Mouse (Mus musculus) v-Abl transformed pro-B cells (cell line): ENCODE data around the gene Mif4gd.

Experiments
- in situ Hi-C, 2 experiments: fragments of 400-800 bp; cut with MboI; formaldehyde crosslinking; loops; one replicate each; pipeline ENCODE4 v1.15.1; 2025; ENCODE audit not compliant: unreplicated experiment in 2 of 2

Gene Mif4gd

DNA sequence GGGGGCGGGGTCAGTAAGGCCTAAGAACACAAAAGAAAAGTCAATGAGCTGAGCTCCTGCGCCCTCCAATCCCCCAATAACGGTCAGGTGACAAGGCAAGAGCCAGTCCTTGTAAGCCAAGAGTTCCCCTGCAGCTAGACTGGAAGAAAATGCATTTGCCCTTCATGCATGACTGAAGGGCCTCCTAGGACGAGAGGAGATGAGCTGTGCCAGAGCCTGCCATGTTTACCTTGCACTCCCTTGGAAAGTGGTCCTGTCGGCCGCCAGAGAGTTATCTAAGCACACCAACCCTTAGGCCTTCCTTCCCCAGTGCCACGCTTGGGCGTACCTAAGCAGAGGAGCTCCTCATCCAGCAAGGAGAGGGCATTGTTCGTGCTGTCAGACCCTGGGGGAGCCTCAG, 24.8 kb downstream of the Mif4gd start:
- in situ Hi-C loops = no loop called here

- in situ Hi-C loops = no loop called here
Measured at GRCm38 (mm10) chr11:115586403-115586802, 26.4 kb downstream of the Mif4gd start.

GRCm38 (mm10) chr11:115585573-115586100, 27.1 kb downstream of the Mif4gd start:
- in situ Hi-C loops = no loop called here

GRCm38 (mm10) chr11:115584376-115585073, 28.2 kb downstream of the Mif4gd start:
- in situ Hi-C loops = no loop called here

GRCm38 (mm10) chr11:115582913-115583606, 29.7 kb downstream of the Mif4gd start:
- in situ Hi-C loops = no loop called here

GRCm38 (mm10) chr11:115579080-115579479, 33.7 kb downstream of the Mif4gd start:
- in situ Hi-C loops = no loop called here

DNA sequence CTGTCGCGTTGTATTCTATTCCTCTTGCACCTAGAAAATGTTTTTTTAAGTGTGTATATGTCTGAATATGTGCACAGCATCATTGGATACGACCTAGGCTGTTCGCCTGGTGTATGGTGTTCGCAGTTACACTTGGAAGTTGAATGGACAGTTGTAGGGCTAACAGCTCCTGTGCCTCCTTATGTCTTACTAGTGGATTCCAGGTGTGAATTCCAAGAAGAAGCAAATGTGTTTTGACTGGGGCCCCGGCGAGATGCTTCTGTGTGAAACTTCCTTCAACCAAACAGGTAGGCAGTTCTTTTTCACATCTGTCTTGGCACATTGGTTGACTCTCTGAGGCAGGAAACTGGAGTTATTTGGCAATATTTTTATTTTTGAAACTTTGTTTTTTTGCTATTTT, 47.8 kb downstream of the Mif4gd start:
- in situ Hi-C loops = loop anchor here (5.0 kb wide), 2 partner anchors 47 to 152 kb away; partner anchors contain the start of gene Mif4gd (in 1 of the 2)

- in situ Hi-C loops = loop anchor here (5.0 kb wide), 2 partner anchors 48 to 153 kb away; partner anchors contain the start of gene Mif4gd (in 1 of the 2)
Measured at GRCm38 (mm10) chr11:115564064-115564809, 48.5 kb downstream of the Mif4gd start, which contains the start of gene Nup85. Gene Nup85, plus strand, starts transcription at chr11:115564434.

GRCm38 (mm10) chr11:115563406-115563805, 49.4 kb downstream of the Mif4gd start:
- in situ Hi-C loops = loop anchor here (5.0 kb wide), 2 partner anchors 49 to 154 kb away; partner anchors contain the start of gene Mif4gd (in 1 of the 2)
